Mouse (Mus musculus) midbrain, embryonic 12.5 days (tissue): ENCODE results near the gene Immp2l. TPM values are rescaled to one million over a fixed set of nuclear protein-coding genes. Genes with fewer than 3 reads are reported as not detected.
"Not testable (repeated sequence)": the region's sequence is repeated elsewhere in the genome, so short reads cannot be mapped to it uniquely, and the experiment has no call there.

Experiments
- ATAC-seq: fragments of 200-750 bp; cut with Nextera tagmentation; 2 replicates; pipeline ENCODE4 v1.8.0; 2017; ENCODE audit warnings: low read depth, moderate TSS enrichment, moderate library complexity; ENCODE audit not compliant: low FRiP score
- H3K27ac ChIP-seq: fragments of 300-500 bp; sonication (generic); replicated peaks from 2 replicates; pipeline ENCODE4 v1.5.1; 2016; ENCODE audit warnings: mild to moderate bottlenecking
- H3K27me3 ChIP-seq: fragments of 300-500 bp; sonication (generic); 2 replicates; pipeline ENCODE4 v1.6.1; 2016; ENCODE audit warnings: mild to moderate bottlenecking
- H3K36me3 ChIP-seq: fragments of 300-500 bp; sonication (generic); 2 replicates; pipeline ENCODE4 v1.6.1; 2016
- H3K4me1 ChIP-seq: fragments of 300-500 bp; sonication (generic); 2 replicates; pipeline ENCODE4 v1.6.1; 2016
- H3K4me2 ChIP-seq: fragments of 300-500 bp; sonication (generic); replicated peaks from 2 replicates; pipeline ENCODE4 v1.6.1; 2016; ENCODE audit warnings: mild to moderate bottlenecking, moderate library complexity
- H3K4me3 ChIP-seq: fragments of 300-500 bp; sonication (generic); 2 replicates; pipeline ENCODE4 v1.5.1; 2016; ENCODE audit warnings: mild to moderate bottlenecking
- H3K9ac ChIP-seq: fragments of 300-500 bp; sonication (generic); replicated peaks from 2 replicates; pipeline ENCODE4 v1.6.1; 2016; ENCODE audit warnings: mild to moderate bottlenecking, moderate library complexity
- H3K9me3 ChIP-seq: fragments of 300-500 bp; sonication (generic); 2 replicates; pipeline ENCODE4 v1.6.1; 2016; ENCODE audit warnings: mild to moderate bottlenecking
- WGBS: fragments of 180-500 bp; shearing (Covaris S2); methylation state at CpG from one replicate; pipeline ENCODE4 v1.1.7; 2016; 5-methylcytosine and 5-hydroxymethylcytosine counted together
- polyA plus RNA-seq: library from polyadenylated mRNA; unstranded; fragments of >200 nt; fragmentation: Nextera tagmentation; extraction: Ambion mirVana; gene quantifications from 2 replicates; pipeline ENCODE4 v1.2.1, GENCODE M21; 2016

Gene Immp2l
- 8.5 and 10.7 TPM in 2 replicates for polyA plus RNA-seq

- WGBS, result 3% methylated on average over 62 of the region's 68 CpGs
- Histone ChIP-seq H3K9ac (peak within 1 kb of the TSS; percentile 81), H3K27ac (peak within 1 kb of the TSS; percentile 30; the same call in 1 of the 2 replicates), H3K4me1 (no peaks in the 10 kb centered on the region), H3K4me3 (peak within 1 kb of the TSS; percentile 69), H3K27me3 (no peaks in the 10 kb centered on the region), H3K4me2 (peak within 1 kb of the TSS; percentile 75), H3K9me3 (no peaks in the 10 kb centered on the region), H3K36me3 (no peaks in the 10 kb centered on the region)
- peak; percentile 97 for ATAC-seq
Measured at GRCm38 (mm10) chr12:41023511-41024421, at the start of gene Immp2l. Immp2l (plus strand) TSS chr12:41024090.

GRCm38 (mm10) chr12:40978719-40979500 is 45.0 kb upstream of the Immp2l start:
- Histone ChIP-seq H3K4me2 (no peak overlapping the region), H3K4me1 (no peaks in the 10 kb centered on the region), H3K9me3 (no peaks in the 10 kb centered on the region), H3K27me3 (no peaks in the 10 kb centered on the region), H3K4me3 (no peak overlapping the region), H3K27ac (no peak overlapping the region), H3K36me3 (no peaks in the 10 kb centered on the region), H3K9ac (no peak overlapping the region)
- WGBS, result 92% methylated on average over 2 of the region's 2 CpGs
- ATAC-seq, result no peak

GRCm38 (mm10) chr12:40979716-40980115 is 44.2 kb upstream of the Immp2l start:
- ATAC-seq, result no peak
- H3K4me2 ChIP-seq, result no peak overlapping the region
- H3K27me3 ChIP-seq, result no peaks in the 10 kb centered on the region
- no peaks in the 10 kb centered on the region for H3K36me3 ChIP-seq
- no peaks in the 10 kb centered on the region for H3K4me1 ChIP-seq
- no peak overlapping the region for H3K9ac ChIP-seq
- H3K4me3 ChIP-seq, result no peak overlapping the region
- 81% methylated on average over 4 of the region's 4 CpGs for WGBS
- no peaks in the 10 kb centered on the region for H3K9me3 ChIP-seq
- H3K27ac ChIP-seq, result no peak overlapping the region

- ATAC-seq, result no peak
- H3K36me3 ChIP-seq, result no peaks in the 10 kb centered on the region
- H3K27me3 ChIP-seq, result no peaks in the 10 kb centered on the region
- H3K9me3 ChIP-seq, result no peaks in the 10 kb centered on the region
- no peak overlapping the region for H3K4me2 ChIP-seq
- WGBS, result 84% methylated on average over 3 of the region's 3 CpGs
- 0 out of 2 replicates have a peak, but pooled peaks cover 2% of the 10 kb centered on the region for H3K4me1 ChIP-seq
- H3K4me3 ChIP-seq, result no peak overlapping the region
- H3K27ac ChIP-seq, result no peak overlapping the region
- H3K9ac ChIP-seq, result no peak overlapping the region
Measured at GRCm38 (mm10) chr12:40980160-40980559, 43.7 kb upstream of the Immp2l start.

GRCm38 (mm10) chr12:40983021-40983420 is 40.9 kb upstream of the Immp2l start:
- 70% methylated on average over 1 of the region's 1 CpGs for WGBS
- Histone ChIP-seq H3K27ac (no peak overlapping the region), H3K4me2 (no peak overlapping the region), H3K27me3 (no peaks in the 10 kb centered on the region), H3K9me3 (no peaks in the 10 kb centered on the region), H3K4me3 (no peak overlapping the region), H3K9ac (no peak overlapping the region), H3K4me1 (0 out of 2 replicates have a peak, but pooled peaks cover 2% of the 10 kb centered on the region), H3K36me3 (no peaks in the 10 kb centered on the region)
- ATAC-seq, result no peak

GRCm38 (mm10) chr12:40984735-40985134 is 39.2 kb upstream of the Immp2l start:
- no peak for ATAC-seq
- 6% methylated on average over 4 of the region's 4 CpGs for WGBS
- H3K36me3 ChIP-seq, result no peaks in the 10 kb centered on the region

GRCm38 (mm10) chr12:40985791-40986190 is 38.1 kb upstream of the Immp2l start:
- Histone ChIP-seq H3K4me3 (no peak overlapping the region), H3K27me3 (no peaks in the 10 kb centered on the region), H3K9ac (no peak overlapping the region), H3K27ac (no peak overlapping the region), H3K4me2 (no peak overlapping the region), H3K4me1 (0 out of 2 replicates have a peak, but pooled peaks cover 2% of the 10 kb centered on the region), H3K36me3 (no peaks in the 10 kb centered on the region), H3K9me3 (no peaks in the 10 kb centered on the region)
- WGBS, result 48% methylated on average over 4 of the region's 4 CpGs
- ATAC-seq, result no peak

More at GRCm38 (mm10) chr12:40984735-40985134, 39.2 kb upstream of the Immp2l start:
- Histone ChIP-seq H3K4me3 (no peak overlapping the region), H3K9ac (no peak overlapping the region), H3K27ac (no peak overlapping the region), H3K27me3 (no peaks in the 10 kb centered on the region), H3K9me3 (no peaks in the 10 kb centered on the region), H3K4me2 (no peak overlapping the region), H3K4me1 (0 out of 2 replicates have a peak, but pooled peaks cover 2% of the 10 kb centered on the region)

- Histone ChIP-seq H3K4me1 (0 out of 2 replicates have a peak, but pooled peaks cover 2% of the 10 kb centered on the region), H3K27me3 (no peaks in the 10 kb centered on the region), H3K36me3 (no peaks in the 10 kb centered on the region), H3K9me3 (no peaks in the 10 kb centered on the region), H3K9ac (no peak overlapping the region), H3K4me2 (no peak overlapping the region), H3K27ac (no peak overlapping the region), H3K4me3 (no peak overlapping the region)
- 83% methylated on average over 9 of the region's 9 CpGs for WGBS
- no peak for ATAC-seq
Measured at GRCm38 (mm10) chr12:40988311-40989065, 35.4 kb upstream of the Immp2l start.

- Histone ChIP-seq H3K4me3 (no peak overlapping the region), H3K36me3 (no peaks in the 10 kb centered on the region), H3K9me3 (no peaks in the 10 kb centered on the region), H3K4me2 (no peak overlapping the region), H3K27me3 (no peaks in the 10 kb centered on the region), H3K27ac (no peak overlapping the region), H3K4me1 (no peaks in the 10 kb centered on the region), H3K9ac (no peak overlapping the region)
- no peak; the same call in 1 of the 2 replicates for ATAC-seq
- WGBS, result 39% methylated on average over 4 of the region's 4 CpGs
Measured at GRCm38 (mm10) chr12:40991647-40992046, 32.2 kb upstream of the Immp2l start.

GRCm38 (mm10) chr12:40992237-40992636 is 31.7 kb upstream of the Immp2l start:
- WGBS, result 80% methylated on average over 1 of the region's 1 CpGs
- H3K27ac ChIP-seq, H3K9ac ChIP-seq, H3K9me3 ChIP-seq, H3K36me3 ChIP-seq, H3K4me1 ChIP-seq, H3K4me3 ChIP-seq, H3K4me2 ChIP-seq, ATAC-seq, H3K27me3 ChIP-seq: not testable (repeated sequence)

GRCm38 (mm10) chr12:40994846-40995245 is 29.0 kb upstream of the Immp2l start:
- H3K27ac ChIP-seq, result no peak overlapping the region
- H3K4me2 ChIP-seq, result no peak overlapping the region
- H3K36me3 ChIP-seq, result no peaks in the 10 kb centered on the region
- no peak overlapping the region for H3K4me3 ChIP-seq
- no peaks in the 10 kb centered on the region for H3K4me1 ChIP-seq
- H3K9me3 ChIP-seq, result no peaks in the 10 kb centered on the region
- WGBS, result 77% methylated on average over 2 of the region's 2 CpGs
- no peak for ATAC-seq
- no peaks in the 10 kb centered on the region for H3K27me3 ChIP-seq
- H3K9ac ChIP-seq, result no peak overlapping the region
